Mouse (Mus musculus) CH12.LX (cell line): ENCODE results near the gene Gch1.

Experiments
- BHLHE40 ChIP-seq: IDR thresholded peaks from 2 replicates; pipeline ENCODE4 v1.6.1; 2011; ENCODE audit warnings: mild to moderate bottlenecking, low read depth, low read length, improper control_type of control experiment
- CHD1 ChIP-seq: IDR thresholded peaks from 2 replicates; pipeline ENCODE4 v1.6.1; 2012; ENCODE audit warnings: low read depth, low read length, improper control_type of control experiment, inconsistent platforms
- CTCF ChIP-seq, 2 experiments: IDR thresholded peaks in 1 of 2; conservative IDR thresholded peaks in 1 of 2; 2 replicates each; pipeline ENCODE4 v1.5.1; 2011 to 2012; ENCODE audit warnings: low read depth in 2 of 2, low read length in 2 of 2, improper control_type of control experiment in 1 of 2, inconsistent platforms in 1 of 2, mild to moderate bottlenecking in 1 of 2, moderate library complexity in 1 of 2
- GABPA ChIP-seq: IDR thresholded peaks from 2 replicates; pipeline ENCODE4 v1.6.1; 2012; ENCODE audit warnings: low read depth, low read length, improper control_type of control experiment, inconsistent platforms; ENCODE audit not compliant: insufficient replicate concordance
- JUND ChIP-seq: conservative IDR thresholded peaks from 2 replicates; pipeline ENCODE4 v1.6.1; 2011; ENCODE audit warnings: low read depth, low read length, improper control_type of control experiment
- NELFE ChIP-seq: IDR thresholded peaks from 2 replicates; pipeline ENCODE4 v1.6.1; 2011; ENCODE audit warnings: low read depth, low read length, improper control_type of control experiment
- POLR2A ChIP-seq: IDR thresholded peaks from 2 replicates; pipeline ENCODE4 v1.6.1; 2011; ENCODE audit warnings: low read depth, mild to moderate bottlenecking, improper control_type of control experiment, low read length
- POLR2AphosphoS2 ChIP-seq: IDR thresholded peaks from 2 replicates; pipeline ENCODE4 v1.6.1; 2011; ENCODE audit warnings: low read depth, low read length, improper control_type of control experiment
- SIN3A ChIP-seq: IDR thresholded peaks from 2 replicates; pipeline ENCODE4 v1.6.1; 2012; ENCODE audit warnings: low read length, improper control_type of control experiment, inconsistent platforms
- SMC3 ChIP-seq: IDR thresholded peaks from 2 replicates; pipeline ENCODE4 v1.6.1; 2011; ENCODE audit warnings: low read depth, low read length, improper control_type of control experiment
- TCF12 ChIP-seq: IDR thresholded peaks from 2 replicates; pipeline ENCODE4 v1.6.1; 2014; ENCODE audit warnings: low read depth, mild to moderate bottlenecking, inconsistent platforms, low read length, improper control_type of control experiment
- UBTF ChIP-seq: IDR thresholded peaks from 2 replicates; pipeline ENCODE4 v1.6.1; 2012; ENCODE audit warnings: low read depth, mild to moderate bottlenecking, inconsistent platforms, low read length, improper control_type of control experiment, moderate library complexity
- ZKSCAN1 ChIP-seq: IDR thresholded peaks from 2 replicates; pipeline ENCODE4 v1.6.1; 2012; ENCODE audit warnings: low read depth, inconsistent platforms, low read length, improper control_type of control experiment, borderline replicate concordance
- ZNF384 ChIP-seq: IDR thresholded peaks from 2 replicates; pipeline ENCODE4 v1.6.1; 2012; ENCODE audit warnings: low read depth, low read length, improper control_type of control experiment, inconsistent platforms

DNA sequence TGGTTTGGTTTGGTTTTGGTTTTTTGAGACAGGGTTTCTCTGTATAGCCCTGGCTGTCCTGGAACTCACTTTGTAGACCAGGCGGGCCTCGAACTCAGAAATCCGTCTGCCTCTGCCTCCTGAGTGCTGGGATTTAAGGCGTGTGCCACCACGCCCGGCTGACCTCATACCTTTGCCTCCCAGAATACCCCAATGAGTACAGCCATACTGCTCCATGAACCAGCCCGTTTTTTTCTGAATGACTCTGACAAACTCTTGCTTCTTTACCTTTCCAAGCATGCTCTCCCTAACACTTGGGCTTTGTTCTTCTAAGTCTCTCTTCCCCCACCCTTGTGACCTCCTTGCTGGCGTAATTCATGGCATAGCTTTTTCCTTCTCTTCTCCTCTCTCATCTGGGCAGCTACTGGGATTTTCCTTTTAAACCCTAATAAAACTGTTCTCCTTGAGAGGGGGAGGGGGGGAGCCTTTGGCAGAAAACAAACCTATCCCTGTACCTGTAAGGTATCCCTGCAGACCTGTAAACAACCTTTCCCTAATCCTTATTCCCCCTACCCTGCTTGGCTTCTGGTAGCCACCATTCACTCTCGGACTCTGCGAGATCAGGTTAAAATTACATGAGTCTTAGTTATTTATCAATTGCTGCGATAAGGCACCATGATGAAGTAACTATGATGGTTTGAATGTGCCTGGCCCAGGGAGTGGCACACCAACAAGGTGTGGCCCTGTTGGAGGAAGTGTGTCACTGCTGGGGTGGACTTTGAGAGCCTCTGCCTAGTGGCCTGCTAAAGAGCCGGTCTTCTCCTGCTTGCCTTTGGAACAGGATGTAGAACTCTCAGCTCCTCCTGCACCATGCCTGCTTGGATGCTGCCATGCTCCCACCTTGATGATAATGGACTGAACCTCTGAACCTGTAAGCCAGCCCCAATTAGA is 19.6 kb upstream of the Gch1 start:
- TF ChIP-seq SIN3A, result no peak
- no peak for TF ChIP-seq CTCF (conservative IDR thresholded peaks at IDR 0.05 in 1 of 2, IDR thresholded peaks at IDR 0.05 in 1 of 2; ENCODE audit: low read depth in 2 of 2, low read length in 2 of 2)
- TF ChIP-seq SMC3, result no peak
- no peak for TF ChIP-seq POLR2A
- no peak for TF ChIP-seq ZNF384
- TF ChIP-seq ZKSCAN1, result no peak
- no peak for TF ChIP-seq GABPA
- TF ChIP-seq UBTF, result no peak
- no peak for TF ChIP-seq CHD1
- no peak for TF ChIP-seq TCF12
- TF ChIP-seq JUND, result no peak
- no peak for TF ChIP-seq NELFE
- TF ChIP-seq BHLHE40, result no peak
- no peak for TF ChIP-seq POLR2AphosphoS2
